Mouse (Mus musculus): ENCODE results near the gene Iscu. TPM values are rescaled to one million over a fixed set of nuclear protein-coding genes. Genes with fewer than 3 reads are reported as not detected.
"Not testable (repeated sequence)": the region's sequence is repeated elsewhere in the genome, so short reads cannot be mapped to it uniquely, and the experiment has no call there.

Iscu gene
- total RNA-seq, 2 experiments from 2014 or later, result 137 to 139 TPM

DNA sequence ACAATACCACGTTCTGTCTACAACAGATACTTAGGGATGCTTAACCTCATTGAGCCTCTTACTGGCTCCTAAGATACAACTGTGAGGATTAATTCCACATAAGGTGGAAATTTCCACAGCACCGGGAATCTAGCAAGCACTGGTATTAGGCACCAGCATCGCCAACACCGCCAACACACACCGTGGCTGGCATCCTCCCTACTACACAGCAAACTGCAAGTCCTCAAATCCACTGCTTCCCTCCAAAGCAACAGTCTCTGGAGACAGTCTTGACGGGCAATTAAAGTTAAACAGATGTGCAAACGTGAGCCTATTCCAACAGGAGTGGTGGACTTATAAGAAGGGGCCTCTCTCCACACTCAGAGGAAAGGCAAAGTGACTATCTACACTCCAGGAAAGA is 8.7 kb downstream of the Iscu start:
- intact Hi-C loops (cut with DNase I), result no loop called here

DNA sequence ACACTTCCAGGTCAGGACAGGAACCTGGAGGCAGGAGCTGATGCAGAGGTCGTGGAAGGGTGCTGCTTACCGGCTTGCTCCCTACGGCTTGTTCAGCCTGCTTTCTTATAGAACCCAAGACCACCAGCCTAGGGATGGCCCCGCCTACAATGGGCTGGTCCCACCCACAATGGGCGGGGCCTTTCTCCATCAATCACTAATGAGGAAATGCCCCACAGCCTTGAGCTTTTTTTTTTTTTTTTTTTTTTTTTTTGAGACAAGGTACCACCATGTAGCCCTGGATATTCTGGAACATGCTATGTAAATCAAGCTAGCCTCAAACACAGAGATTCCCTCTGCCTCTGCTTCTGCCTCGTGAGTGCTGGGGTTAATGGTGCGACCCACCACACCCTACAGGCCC is 9.3 kb downstream of the Iscu start:
- intact Hi-C loops (cut with DNase I), result no loop called here
- DNase-seq, result no peak

More for the DNA sequence above, 8.7 kb downstream of the Iscu start:
- no peak for DNase-seq

DNA sequence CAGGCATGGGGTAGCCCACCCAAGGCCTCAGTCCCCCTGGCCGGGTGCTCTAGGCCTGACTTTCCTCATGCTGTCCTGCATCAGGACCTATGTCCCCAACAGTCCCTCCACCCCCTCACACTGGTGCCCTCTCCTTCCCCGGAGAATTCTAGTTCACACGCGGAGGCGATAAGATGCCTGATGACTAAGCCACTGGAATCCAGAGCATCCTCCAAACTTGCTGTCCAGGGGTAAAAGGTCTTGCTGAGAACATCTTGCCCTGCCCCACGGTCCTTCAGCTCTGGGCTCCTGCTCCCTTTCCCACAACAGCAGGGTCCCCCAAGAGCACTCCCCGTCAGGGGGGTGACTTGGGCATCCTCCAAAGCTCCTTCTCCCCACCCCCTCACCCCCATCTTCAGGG is 10.1 kb downstream of the Iscu start:
- intact Hi-C loops (cut with DNase I), result no loop called here

DNA sequence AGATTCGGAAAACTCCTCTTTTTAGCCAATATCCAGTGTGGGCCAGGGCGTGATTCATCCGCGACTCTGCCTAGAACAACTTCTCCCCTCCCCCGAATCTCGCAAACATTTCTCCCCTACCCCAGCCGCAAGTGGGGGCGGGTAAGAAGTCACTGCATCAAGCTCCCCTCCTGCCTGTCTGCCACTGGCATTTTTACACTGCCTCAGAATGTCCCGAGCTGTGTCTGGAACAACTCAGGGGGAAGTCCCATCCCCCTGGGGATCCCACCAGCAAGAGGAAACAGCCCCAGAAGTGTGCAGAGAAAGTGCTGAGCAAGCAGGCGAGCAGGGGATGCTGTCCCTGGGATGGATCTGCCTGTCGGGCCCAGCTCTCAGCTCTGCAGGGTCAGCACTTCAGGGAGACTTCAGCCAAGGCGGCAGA is 11.0 kb downstream of the Iscu start:
- DNase-seq, result peak; percentile 42 to 52
- intact Hi-C loops (cut with DNase I), result no loop called here

More for the DNA sequence above, 10.1 kb downstream of the Iscu start:
- no peak for DNase-seq

DNA sequence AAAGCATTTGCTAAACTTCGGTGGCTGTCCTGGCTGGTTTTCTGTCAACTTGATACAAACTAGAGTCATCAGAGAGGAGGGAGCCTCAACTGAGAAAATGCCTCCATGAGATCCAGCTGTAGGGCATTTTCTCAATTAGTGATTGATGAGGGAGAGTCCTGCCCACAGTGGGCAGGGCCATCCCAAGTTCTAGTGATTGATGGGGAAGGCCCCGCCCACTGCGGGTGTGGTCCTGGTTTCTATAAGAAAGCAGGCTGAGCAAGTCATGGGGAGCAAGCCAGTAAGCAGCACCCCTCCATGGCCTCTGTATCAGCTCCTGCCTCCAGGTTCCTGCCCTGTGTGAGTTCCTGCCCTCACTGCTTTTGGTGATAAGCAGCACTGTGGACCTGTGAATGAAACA is 11.6 kb downstream of the Iscu start:
- DNase-seq; intact Hi-C loops (cut with DNase I): not testable (repeated sequence)

DNA sequence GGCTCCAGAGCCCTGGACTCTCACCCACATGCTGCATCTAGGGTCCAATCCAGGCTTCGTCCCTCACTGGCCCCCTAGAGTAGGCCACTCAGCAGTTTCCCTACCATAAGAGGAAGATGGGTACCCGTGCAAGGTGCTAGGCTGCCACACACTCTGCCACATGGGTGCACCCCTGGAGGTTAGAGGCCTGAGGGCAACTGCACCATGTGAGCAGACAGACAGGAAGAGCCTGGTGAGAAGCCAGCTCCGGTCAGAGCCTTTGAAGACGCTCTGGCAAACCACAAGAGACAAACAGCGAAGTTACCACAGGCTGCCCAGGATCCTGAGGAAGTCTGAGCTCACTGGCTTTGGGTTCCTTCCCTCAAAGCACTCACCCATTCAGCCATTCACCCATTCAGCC is 14.4 kb downstream of the Iscu start:
- no peak for DNase-seq
- intact Hi-C loops (cut with DNase I), result no loop called here

DNA sequence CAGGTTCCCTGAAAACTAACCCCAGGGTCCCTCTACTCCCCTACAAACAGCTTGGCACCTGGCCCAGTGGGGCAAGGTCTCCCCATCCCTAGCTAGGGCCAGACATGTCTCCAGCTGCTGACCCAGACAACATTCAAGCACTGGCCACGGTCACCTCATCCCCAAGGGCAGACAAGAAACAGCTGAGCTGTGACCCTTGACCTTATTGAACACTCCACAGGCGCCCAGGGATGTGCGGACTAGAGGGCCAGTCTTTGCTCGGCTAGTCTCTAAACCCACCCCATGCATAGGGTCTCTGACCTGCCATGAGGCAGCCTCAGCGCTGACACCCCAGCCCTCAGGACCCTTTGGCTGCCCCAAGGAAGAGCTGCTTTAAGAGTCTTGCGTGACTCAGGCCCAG is 16.1 kb downstream of the Iscu start:
- no peak for DNase-seq
- intact Hi-C loops (cut with DNase I), result no loop called here

DNA sequence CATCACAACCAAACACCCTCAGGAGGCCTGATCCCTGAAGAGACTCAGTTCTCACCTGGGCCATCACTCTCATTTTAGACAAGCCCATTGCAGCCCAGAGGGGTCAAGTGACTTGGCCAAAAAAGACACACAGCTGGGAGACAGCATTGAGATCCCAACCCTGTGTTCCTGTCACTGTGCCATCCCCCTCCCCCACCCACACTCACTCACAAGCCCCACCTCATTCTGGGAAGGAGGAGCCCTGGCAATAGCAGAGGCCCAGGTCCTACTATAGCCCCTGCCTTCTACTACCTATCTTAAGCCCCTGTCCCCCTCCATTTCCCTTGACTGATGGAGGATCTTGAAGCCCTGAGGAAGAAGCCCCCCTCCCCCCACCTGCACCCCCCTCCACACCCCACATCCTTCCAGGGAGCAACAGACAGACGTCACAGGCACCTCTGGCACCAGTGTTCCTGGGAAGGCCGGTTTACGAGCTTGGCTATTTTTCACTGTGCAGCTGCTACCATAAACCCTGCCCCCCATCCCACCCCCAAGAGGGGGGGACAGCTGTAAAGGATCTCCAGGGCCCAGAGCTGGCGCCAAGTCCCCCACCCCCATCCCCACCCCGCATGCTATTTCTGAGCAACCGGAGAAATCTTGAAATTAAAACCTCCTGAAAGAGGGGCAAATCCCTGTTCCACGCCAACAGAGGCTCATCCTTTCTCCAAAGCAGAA is 16.7 kb downstream of the Iscu start:
- intact Hi-C loops (cut with DNase I), result no loop called here
- DNase-seq, result no peak

DNA sequence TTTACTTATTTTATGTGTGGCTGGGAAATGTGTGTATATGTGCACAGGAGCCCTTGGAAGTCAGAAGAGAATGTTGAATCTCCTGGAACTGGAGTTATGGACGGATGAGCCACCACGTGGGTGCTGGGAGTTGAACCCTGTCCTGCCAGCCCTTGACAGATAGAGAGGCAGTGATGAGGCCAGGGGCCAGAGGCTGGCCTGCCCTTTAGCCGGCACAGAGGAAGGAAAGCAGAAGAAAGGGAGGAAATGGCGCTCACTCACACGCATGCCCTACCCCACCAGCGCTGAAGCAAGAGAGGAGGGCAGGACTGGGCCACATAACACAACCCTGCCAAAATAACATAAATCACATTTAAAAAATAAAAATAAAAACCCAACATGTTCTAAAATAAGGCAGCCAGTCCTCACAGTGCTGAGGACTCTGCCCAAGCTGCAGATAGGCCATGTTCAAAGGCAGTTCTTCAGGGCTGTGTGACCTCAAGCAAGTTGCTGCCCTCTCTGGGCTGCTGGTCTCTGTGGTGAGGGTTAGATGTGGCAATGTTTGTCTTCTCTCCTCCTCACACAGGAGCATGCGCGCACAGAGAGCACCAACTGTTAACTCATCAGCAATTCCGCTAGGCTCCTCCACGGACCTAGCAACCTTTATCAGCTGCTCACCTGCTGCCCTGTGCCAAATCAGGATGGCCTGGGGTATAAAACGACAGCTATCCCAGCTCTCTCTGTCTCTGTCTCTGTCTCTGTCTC is 18.1 kb downstream of the Iscu start:
- intact Hi-C loops (cut with DNase I), result no loop called here
- DNase-seq, result no peak

DNA sequence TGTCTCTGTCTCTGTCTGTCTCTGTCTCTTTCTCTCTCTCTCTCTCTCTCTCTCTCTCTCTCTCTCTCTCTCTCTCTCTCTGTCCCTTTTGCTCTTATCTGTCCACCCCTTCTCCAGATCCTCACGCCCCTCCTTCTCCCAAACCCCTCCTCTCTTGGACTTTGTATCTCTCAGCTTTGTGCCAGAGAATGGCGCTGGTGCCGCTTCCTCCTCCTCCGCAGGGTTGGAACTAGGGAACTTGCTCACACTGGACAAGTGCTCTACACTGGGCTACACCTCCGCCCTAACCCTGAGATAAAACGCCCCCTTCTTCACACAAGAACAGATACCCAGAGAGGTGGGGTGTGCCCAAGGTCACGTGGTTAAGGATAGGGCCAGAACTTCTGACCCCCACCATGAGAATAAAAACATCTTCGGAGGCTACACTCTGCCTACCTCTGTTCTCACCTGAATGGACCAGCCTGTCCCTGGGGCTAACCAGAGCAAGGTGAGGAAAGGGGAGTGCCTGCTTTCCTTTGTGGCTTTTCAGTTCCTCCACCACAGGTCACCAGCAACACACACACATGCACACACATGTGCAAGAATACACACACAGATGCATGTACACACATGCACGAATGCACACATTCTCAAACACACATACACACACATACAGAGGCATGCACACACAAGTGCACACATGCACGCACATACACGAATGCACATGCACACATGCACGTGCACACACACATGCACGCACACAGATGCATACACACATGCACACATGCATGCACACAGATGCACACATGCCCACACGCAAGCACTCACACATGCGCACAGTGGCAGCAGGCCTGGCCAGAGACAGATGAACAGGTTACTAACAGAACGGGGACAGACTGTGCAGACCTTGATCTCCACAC is 18.9 kb downstream of the Iscu start:
- DNase-seq, result no peak
- intact Hi-C loops (cut with DNase I), result no loop called here

DNA sequence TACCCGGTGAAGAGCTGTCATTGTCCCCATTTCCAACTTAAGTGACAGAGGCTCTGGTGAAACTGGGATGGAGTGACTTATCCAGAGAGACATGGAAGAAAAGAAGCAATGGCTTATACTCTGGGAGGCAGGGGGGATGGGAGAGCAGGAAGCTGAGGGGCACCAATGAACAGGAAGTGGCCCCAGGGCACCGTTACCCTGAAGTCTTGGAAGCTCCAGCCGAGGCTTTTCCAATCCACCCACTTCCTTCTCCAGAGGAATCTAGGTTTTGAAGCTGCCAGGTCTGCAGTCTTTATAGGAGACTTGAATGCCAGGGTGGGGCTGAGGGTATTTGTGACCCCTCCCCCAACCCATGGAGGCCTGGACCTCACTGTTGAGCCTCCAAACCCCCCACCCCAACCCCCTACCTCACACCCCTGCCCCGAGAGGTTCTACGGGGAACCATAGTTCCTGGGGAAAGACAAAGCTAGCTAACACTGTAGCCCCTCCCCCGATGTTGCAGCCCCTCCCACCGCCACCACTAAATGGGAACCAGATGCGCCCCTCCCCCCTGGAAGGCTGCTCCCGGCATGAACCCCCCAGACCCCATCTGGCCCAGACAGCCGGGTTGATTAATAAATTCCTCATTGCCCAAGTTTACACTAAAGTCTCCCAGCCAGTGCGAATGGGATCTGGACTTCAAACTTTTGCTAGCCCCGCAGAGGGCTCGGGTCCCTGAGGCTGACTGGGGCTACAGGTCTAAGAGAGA is 24.0 kb downstream of the Iscu start:
- intact Hi-C loops (cut with DNase I), result no loop called here
- no peak for DNase-seq

DNA sequence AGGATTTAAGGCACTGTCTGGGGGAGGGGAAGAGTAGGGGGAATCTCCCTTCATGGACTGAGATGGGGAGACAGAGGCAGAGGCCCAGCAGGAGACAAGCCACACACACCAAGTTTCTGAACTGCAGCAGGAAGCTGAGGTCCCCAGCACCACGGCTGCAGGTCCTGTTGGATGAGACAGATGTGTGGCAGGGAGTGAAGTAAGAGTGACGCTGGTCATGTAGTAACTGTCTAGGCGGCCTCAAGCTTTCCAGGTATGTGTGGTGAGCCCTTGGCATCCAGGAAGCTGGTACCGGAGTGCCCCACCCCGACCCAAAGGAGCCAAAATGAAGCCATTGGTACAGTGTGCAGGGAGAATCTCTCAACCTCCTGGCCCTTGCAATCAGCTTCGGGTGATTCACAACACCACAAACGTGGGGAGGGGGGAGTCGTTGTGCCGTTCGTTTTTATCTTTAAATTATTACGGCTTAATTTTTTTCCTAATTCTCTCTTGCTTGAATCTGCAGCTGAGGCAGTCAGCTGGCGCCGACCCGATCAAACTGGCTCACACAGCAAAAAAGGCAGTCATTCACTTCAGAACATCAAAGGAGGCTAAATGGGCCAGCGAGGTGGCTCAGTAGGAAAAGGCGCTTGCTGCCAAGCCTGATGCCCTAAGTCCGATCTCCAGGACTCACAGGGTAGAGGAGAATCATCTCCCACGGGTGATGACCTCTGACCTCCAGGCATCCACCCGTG is 24.8 kb downstream of the Iscu start:
- intact Hi-C loops (cut with DNase I), result no loop called here
- DNase-seq, result no peak

DNA sequence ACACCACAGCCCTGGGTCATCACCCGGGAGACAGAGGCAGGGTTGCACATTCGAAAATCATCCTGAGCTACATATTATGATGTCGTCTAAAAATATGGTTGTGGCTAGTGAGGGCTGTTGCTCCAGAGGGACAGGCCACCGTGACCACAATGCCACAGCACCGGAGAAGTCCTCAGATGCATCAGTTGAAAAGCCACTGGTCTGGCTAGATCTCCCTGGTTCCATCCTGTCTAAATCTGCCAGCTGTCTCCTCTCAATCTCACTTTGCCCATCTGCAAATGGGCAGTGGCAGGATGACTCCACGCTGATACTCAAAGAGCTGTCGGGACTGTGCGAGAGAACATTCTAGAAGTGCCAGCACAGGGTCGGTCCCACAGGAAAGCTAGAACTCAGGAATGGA is 26.0 kb downstream of the Iscu start:
- no peak for DNase-seq
- intact Hi-C loops (cut with DNase I), result no loop called here

DNA sequence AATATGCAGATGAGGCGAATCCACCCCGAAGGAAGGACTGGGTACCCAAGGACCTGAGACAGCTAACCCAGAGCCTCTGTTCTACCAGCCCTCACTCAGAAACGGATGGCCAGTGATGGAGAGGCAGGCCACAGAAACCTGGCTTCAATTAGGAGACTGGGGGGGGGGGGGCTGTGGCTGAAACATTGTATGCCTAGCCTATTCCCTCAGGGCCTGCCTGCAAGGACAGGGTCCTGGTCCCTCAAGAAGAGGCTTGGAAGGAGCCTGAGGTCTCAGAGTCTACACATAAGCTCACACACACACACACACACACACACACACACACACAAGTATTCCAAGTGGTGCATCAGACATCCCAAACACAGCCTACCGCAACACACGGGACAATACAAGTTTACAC is 27.1 kb downstream of the Iscu start:
- intact Hi-C loops (cut with DNase I), result no loop called here
- DNase-seq, result no peak

DNA sequence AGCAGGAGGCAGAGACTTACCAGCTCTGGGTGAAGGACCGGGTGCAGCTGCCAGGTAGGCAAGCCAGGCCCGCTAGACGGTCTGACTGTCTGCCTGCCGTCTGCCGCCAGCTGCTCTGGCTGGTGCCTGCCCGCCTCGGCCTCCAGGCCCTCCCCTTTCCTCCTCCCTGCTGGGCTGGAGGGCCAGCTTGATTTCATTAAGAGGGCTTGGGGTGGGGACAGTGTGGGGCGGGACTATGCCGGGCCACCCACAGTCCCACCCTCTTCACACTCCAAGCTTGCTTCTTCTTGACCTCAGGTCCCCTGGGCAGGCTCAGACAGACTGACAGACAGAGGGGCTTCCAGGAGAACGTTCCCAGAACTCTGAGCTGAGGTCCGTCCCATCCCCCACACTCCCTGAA is 27.7 kb downstream of the Iscu start, which contains the start of gene Tmem119:
Gene Tmem119, minus strand, starts transcription at position 237 of the 400 bp plus-strand sequence.
- intact Hi-C loops (cut with DNase I), result no loop called here
- peak; percentile 45 to 46 for DNase-seq

DNA sequence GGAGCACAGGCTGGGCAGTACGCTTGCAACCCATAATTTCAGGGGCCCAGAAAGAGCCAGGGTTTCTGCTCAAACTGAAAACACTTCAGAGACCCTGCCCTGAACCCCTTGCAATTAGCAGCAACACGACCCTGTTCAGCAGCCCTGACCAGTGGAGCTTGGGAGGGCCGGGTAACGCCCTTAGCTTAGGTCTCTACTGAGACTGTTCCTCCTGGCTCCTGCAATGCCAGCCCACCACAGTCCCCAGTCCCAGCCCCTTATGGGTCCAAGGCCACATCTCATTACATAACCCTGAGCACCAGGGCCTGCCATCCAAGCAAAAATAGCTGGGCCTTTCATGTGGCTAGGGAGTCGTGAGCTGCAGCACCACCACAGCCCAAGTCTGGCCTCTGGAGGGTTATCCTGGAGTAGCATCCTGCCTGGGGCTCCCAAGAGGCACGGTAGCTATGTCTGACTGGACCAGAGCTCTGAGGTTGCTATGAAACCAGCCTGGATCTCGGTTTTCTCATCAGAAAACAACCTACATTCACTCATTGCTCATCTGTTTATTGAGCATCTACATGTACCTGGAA is 31.9 kb downstream of the Iscu start:
- DNase-seq, result no peak
- intact Hi-C loops (cut with DNase I), result no loop called here

DNA sequence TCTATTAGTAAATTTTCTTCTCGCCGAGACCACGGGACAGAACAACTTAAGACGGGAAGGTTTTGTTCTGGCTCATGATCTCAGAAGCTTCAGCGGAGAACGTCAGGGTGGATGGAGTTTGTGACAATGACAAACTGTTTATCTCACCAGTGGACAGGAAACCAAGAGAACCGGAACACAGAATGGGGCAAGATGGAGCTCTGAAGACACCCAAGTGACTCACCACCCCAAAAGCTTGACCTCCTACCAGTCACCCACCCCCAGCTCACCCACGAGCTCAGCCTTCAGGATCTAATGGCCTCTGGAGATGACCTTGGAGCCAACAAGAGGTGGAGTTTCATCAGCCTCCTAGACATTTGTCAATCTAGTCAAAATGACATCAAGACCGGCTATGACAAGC is 32.8 kb downstream of the Iscu start:
- no peak for DNase-seq
- intact Hi-C loops (cut with DNase I), result no loop called here

DNA sequence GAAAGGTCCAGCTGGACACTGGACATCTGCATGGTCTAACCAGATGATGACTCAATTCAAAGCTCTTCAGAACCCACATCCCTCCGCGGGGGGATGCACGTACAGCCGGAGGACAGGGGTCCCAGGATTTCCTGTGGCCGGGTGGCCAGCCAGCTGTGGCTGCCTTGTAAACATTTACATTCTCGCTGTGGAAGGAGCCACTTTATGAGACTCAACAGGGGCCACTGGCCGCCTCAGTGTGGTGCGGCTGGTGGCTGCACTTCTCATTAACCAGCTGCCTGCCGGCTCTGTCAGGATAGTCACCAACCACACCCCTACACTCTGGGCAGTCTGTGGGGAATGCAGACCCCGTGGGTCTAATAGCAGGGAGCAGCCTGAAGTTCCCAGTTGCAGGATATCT is 33.9 kb downstream of the Iscu start:
- intact Hi-C loops (cut with DNase I), result no loop called here
- no peak for DNase-seq

DNA sequence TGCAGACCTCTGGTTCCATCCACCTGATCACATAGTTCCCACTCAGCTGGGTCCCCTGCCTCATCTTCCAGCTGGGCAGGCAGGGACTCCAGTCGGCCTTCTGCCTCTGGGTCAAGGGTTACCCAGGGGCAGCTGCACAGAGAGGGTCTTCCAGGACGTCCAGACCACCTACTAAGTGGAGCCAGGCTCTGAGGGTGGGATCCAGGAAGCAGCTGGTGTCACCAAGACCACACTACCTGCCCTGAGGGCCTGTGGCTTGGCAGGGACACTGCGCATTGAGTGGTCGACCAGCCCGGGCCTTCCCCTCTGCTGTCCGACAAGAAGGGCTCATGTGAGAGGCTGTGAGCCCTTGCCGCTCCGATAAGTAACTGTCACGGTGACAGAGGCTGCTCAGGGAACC is 35.2 kb downstream of the Iscu start:
- no peak for DNase-seq
- intact Hi-C loops (cut with DNase I), result no loop called here
